Mouse (Mus musculus) CD4-positive helper T cell, adult 2 months (primary cell): ENCODE measurements around the gene Asap2.
A peak's percentile ranks its signal among the peaks of the same experiment; 100 is the strongest.

Experiments
- DNase-seq: peaks from one replicate; pipeline ENCODE4 v3.0.0-alpha.2; 2012; ENCODE audit warnings: low read depth, missing footprints, low spot score

Asap2 gene

DNA sequence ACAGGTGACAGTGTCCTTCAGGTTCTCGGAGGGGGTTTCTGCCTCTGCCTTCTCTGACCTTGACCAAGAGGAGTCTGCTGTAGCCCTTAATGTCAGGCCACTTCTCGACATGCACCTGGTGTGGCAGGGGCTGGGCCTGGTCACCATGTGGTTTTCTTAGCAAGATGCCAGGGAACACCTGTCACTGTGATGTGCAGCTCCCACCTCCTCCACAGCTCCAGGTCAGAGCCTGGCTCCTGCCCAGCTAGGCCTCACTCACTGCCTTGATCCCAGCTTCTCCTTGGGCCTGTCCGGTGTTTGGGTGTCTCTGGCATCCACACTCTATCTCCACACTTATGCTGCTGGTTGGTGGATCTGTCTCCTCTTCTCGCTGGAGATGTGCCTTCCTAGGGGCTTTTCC is 142.8 kb downstream of the Asap2 start:
- DNase-seq = no peak

DNA sequence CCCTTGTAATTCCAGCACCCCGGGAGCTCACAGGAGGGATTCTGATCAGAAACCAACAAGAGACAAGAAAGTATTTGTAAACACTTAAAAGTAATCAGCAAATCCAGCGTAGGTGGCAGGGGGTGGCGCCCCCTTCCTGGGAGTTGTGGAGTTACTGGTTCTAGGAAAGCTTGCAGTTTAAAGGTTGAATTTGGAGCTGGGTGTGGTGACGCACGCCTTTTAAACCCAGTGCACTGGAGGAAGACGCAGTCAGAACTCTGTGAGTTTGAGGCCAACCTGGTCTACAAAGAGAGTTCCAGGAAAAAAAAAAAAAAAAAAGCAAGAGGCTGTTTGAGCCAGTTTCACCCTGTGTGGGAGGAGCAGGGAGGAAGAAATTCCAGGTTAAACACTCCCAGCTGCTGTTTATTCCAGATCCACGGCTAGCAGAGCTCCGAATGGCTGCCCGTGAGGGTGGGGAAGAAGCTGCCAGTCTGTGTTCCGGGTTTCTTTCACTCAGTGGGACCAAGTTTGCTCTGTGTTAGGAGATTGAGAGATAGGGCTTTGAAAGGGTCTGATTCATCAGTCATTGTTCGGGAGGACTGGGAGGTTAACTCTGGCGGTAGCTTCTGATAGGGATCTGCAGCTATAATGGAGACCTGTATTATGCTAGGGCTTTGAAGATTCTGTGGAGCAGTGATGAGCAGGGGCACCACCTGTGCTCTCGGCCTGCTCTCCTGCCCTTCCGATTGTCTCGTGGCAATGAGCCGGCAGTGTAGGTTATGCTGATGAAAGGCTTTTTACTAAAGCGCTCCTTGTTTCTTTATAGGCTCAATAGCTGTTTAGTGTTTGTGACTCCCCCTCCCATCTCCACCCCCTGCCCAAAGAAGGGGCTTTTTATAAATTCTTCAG is 144.0 kb downstream of the Asap2 start:
- DNase-seq = peak; percentile 19

DNA sequence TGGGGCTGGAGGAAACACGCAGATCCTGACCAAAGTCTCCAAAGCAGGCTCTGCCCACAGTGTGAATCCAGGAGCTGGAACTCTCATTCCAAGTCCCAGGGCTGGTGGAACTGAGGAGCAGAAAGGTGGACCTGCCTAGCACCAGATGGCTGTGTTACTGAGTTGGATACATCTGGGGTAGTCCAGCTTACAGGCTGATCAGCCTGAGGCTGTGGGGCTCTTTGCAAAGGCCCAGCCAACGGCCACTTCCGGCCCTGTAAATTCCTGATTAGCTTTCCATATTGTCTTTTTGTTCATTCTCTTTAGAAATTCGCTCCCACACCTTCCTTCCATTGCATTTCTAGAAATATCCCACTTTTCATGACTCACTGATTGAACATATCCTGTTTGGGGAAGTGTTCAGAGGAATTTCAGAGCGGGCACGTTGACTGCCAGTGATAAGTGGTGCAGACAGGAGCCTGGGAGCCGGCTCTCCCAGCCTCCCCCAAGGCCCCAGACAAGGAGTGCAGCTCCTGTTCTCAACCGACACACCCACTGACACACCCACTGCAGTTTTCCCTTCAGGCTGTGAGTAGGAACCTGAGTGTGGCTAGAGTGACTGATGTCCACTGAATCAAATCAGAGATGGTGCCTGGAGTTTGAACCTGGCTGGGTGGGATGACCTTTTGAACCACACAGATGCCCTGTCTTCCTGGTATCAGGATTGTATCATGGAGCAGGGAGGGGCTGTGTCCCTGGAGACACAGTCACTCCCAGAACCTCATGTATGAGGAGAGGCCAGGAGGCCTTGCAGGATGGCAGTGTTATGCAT is 145.6 kb downstream of the Asap2 start:
- DNase-seq = no peak

DNA sequence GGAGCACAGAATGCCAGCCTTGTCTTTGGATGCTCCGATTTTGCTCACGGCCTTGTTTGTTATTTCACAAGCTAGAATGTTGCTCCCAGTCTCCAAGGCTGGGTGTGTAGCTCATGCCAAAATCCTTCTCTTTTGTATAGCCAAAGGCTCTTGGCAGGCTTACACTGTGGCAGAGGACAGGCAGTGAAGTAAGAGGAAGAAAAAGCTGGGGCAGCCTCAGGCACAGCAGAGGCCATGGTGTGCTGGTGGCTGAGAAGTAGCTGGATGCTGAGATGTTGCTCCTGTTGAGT is 146.1 kb downstream of the Asap2 start:
- DNase-seq = no peak

DNA sequence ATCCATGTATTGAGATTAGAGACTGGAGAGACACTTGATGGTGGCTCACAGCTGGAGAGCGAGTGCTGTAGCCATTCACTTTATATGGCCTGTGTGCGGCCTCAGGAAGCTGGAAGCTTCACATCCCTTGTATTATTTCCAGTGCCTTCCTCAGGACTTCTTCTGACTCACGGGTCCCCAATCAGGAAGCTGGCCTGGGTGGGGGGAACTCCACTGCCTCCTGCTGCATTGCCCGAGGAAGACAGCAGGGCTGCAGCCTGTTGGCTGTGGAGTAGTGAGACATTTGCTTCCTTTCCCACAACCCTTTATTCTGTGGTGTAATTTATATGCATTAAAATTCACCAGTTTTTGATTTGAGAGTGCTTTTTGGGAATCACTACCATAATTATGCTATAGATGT is 149.3 kb downstream of the Asap2 start:
- DNase-seq = no peak

DNA sequence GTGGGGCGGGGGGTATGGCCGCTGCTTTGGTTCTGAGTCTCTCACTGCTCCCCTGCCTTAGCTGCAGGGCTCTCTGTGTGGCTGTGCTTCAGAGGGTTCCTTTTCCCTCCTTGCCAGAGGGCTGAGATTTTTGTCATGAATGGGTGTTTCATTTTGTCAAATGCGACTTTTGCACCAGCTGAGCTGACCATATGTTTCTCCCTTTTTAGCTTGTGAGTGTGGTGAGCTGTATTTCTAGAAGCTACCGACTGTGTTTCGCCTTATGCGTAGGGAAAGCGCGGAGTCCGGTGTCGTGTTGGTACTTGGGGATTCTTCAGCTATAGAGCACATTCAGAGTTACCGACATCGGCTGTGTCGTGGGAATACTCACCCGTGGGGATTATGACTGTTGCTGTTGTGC is 149.9 kb downstream of the Asap2 start:
- DNase-seq = no peak

DNA sequence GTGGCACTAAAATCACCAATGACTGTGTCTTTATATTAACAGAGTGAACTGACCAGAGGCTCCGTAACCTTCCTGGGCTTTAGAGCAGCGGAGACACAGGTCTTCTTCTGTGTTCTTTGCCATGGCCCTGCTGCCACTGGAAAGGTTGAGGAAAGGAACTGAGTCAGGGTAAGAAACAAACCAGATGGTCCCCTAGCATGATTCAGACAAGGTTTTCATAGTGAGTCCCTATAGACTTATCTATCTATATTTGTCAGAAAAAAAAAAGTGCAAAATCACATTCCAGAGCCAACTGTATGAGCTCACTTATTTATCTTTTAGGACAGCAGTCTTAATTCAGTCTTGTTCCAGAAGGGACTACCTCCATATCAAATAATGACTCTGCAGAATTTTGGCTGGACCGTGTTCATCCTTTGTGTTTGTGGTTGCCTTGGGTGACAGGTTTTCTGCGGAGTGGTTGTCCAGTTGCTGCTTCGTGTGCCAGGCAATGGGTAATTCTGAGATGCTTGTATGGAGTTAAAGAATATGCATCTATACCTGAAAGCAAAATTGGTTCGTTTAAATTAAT is 150.6 kb downstream of the Asap2 start:
- no peak for DNase-seq

DNA sequence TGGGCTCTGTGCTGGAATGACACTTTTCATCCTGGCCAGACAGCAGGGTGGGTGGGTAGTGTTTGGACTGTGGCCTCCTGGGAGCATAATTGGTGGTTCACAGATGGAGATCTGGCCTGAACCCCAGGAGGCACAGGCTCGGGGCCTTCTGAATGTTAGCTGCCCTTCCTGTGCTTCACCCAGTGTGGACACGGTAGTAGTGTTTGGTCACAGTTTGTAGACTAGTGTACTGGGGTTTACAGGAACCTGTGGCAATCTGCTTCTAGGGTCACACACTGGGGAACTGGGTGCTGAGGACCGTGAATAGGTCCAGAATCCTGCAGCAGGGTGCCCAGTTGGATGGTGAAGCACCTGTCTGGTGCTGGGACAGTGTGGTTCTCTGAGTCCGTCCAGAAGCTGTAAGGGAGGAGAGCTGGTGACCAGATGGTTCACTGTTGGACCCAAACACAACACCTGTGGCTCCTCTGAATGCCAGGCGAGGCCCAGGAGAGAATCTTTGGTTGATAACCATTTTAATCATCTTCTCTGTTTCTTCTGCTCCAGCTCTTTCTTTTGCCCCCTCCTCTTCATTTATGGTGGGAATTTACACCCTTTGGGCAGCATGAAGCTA is 151.5 kb downstream of the Asap2 start:
- no peak for DNase-seq

DNA sequence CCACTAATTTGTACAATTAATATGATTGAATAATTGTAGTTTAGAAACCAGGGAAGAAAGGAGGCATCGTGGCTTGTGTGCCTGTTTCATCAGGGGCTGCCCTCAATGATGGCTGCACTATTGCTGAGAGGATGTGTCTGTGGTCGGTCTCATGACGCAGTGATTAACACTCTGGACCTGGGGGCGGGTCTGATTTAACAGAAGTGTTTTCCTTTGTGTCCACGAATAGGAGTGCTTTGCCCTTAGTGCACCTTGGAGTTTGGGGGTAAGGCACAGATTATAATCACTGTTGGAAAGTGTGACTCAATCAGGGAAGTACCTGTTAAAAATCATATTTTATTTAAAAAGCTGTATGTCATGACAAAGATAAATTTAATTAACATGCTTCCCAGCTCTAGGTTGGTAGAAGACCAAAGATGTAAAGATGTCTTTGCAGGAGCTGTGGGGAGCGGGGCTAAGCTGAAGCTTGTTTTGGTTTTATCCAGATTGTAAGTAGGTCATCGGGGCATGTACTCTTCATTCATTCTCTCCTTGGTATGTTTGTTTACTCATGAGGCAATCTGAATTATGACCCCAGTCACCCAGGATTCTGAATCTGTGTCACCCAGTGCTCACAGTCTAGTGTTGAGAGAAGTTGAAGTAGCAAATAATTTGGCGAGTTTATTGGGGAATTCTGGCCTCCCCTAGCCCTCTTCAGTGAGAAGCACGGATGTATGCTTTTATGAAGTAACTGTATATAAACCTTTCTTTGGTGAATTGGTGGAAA is 152.4 kb downstream of the Asap2 start:
- peak; percentile 11 for DNase-seq

DNA sequence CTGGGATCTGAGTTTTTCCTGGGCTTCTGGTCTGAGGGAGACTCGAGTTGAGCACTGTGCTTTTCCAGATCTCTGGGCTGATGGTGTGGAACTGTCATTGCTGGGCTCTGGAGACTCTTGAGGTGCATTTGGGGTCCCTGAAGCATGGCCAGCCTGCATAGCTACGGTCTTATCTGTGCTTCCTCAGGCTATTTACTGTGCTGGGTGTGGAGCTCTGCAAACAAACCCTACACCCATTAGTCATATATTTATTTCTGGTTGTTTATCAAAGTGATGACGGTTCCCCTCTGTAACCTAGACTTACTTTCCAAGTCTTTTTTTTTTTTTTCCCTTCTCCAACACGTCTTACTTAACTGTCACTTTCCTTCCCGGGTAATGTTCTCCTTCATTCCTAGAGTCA is 154.3 kb downstream of the Asap2 start:
- DNase-seq = no peak

DNA sequence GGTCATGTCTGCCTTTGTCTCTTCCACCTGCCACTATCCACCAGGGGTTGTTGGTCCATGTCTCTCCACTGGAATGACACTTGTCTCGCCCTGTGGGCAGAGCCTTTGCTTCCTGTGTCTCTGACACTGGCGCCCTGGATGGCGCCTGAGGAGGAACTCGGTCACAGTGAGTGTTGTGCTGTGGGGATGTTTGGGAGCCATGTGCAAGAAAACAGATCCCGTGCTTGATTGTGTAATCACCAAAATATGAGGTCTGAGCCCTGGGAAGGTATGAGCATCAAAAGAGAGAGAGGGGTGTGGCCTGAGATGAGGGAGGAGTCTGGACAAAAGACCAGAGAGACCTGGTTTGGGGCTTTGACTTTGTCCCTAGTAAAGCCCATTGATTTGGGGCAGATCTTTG is 154.8 kb downstream of the Asap2 start:
- DNase-seq = no peak

DNA sequence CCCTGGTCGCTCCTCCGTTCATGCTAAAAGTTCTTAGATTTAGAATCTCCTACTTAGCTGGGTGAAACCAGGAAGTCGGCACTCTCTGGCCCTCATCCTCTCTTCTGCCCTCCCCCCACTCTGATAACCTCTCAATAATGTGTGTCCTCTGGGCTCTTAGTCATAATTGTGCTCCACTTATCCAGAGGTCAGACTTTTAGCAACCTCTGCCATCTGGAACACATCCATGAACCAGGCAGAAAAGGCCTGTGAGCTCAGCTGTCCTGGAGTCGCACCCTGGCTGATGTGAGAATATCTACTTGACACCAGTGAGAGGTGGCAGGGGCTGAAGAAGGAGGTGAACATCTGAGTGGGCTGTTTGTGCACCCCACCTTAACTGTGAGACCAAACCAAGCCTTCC is 156.6 kb downstream of the Asap2 start:
- no peak for DNase-seq

DNA sequence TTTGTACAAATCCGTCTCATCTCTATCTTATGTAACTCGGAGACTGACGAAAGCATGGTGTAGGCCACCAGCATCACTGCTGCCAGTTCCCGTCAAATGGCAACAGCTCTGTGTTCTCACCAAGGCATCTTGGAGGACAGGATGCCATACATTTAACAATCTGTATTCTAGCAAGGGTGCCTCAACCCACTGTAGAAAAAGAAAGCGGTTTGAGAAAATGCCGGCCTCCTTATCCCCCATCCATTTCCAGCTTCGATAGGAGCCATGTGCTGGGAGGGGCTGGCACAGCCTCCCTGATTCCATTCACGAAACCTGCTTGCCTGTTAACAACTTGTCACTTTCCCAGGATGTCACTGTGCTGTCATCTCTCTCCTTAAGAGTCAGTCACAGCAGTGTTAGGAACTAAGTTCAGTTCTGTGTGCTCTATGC is 163.0 kb downstream of the Asap2 start:
- no peak for DNase-seq

DNA sequence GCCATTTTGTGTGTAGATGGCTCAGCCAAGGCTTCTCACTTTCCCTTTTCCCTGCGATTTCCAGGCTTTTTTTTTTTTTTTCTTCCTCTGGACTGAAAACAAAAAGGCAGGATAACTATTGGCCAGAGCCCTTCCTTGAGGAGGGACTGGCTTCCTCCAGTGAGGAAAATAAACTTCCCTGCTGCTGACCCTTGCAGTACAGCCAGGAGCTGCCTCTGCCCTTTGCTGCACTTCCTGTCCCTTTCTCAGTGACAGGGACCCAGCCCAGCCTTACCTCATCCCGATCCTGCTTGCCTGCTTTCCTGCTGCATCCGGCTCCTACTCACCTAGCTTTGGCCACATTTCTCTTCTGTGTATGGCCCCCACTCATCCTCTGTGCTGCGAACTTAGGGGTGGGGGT is 164.8 kb downstream of the Asap2 start:
- no peak for DNase-seq

DNA sequence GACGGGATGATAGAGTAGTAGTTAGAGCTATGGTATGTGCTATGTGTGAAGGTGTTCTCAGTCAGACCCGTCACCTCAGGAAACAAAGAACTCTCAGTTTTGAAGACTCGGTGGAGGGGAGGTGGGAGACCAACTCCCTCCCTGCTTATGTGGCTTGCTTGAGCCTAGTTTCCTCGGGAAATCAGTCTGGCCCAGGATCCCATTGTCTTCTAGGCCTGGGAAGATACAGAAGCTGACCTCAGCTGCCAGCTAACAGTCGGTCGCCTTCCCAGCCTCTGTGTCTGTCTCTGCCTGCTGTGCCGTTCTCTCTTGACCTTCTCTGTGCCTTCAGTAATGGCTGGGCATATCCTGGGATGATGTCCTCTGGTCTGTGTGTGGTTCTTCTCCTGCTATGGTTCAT is 169.0 kb downstream of the Asap2 start:
- no peak for DNase-seq

DNA sequence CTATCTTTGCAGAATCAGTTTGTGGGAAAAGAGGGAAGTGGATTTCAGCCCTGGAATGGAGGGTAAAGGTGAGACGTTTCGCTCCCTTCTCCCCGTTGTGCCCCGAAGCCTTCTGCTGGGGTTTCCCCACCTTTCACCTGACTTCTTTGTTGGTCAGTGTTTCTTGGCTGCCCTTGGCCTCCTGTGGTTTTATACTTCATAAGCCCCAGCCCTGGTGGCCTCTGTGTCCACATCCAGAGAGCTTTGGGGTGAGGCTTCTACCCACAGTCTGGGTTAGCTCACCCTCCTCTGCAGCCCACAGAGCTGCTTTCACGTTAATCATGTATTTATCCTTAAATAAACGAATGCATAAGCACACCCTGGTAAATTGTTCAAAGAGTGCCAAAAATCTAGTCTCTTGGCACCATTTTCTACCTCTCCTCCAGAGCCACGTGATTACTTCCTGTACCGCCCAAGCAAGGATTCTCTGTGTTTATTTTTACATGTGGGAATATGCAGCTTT is 170.1 kb downstream of the Asap2 start:
- DNase-seq = no peak

DNA sequence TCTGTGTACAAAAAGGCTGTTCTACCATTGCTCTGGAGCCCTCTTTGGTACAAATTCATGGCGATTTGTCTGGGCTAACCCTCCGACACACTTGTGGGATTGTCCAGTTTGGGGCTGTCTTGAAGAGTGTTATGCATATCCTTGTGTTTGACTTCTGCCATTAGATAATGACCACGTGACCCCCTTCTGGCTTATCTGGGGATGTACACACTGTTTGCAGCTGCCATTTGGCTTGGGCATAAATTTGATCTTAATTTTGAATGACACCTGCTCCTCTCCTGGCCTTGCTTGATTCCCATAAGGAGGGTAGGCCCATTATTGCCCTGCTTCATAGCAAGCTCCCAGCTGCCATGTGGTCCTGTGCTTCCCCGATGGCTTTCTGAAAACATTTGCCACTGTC is 171.6 kb downstream of the Asap2 start:
- DNase-seq = no peak

DNA sequence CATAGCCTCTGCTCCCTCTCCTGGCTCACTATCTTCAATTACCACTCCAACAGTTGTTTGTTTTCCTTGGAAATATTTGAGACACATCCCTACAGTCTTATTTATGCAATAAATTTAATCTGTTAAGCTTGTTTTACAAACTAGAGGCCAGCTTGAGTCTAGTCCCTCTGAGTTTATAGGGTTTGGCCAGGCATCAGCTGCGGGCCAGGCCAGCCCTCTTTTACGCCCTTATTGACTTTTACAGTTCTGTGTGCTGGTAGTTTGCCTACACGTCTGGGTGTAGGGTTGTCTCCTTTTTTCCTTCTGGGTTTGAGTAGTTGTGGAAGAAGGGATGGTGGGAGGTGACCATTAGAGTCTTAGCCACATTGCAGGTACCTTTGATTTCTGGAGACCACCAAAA is 173.4 kb downstream of the Asap2 start:
- DNase-seq = no peak

DNA sequence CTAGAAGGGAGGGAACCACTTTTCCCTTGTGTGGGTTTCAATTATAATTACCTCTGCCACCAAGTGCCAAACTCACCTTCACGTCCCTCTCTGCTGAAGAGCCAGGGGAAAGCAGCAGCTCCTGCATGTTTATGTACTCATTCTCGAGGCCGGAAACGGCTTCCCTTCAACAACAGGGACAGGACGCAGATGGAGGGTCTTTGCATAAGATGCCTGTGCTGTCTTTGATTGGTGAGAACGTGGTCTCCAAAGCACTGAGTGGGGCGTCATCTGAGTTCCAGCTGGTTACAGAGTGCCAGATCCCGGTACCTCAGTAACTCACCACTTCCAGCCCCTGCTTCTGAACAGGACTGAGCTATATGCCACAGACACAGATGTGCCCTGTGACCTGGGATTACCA is 174.0 kb downstream of the Asap2 start:
- no peak for DNase-seq

DNA sequence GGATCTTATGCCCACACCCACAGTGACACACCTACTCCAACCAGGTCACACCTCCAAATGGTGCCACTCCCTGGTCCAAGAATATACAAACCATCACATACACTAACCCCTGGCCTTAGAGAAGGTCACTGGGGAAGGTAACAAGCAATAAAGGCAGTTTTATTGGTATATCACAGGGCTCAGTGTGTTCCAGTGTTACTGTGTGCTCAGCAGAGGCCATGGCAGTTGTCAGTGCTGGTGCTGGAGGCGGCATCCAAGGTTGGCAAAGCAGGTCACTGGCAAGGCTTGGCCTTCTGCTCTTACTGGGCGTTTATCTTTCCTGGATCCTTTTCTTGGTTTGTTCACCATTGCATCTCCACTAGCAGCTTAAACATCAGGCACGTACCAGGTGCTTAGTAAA is 174.9 kb downstream of the Asap2 start:
- no peak for DNase-seq

DNA sequence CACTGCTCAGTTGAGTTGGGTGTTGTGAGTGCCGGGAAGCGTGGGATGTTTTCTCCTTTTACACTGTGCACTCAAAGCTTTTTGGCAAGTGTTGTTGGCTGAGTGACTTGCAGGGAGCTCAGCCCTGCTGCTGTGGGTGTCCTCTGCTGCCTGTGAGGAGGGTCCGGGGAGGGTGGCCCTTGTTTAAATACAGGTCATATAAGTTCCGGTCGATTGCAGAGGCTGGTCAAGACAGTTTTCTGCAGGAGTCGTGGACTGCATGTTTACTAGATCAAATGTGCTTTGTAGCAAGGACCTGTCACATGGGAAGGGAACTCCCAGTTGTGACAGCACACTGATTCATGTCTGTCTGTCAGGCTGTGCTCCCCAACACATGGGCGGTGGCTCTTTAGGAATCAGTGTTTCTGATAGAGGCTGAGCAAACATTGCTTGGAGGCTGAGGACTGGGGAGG is 175.7 kb downstream of the Asap2 start:
- DNase-seq = no peak
